Mouse (Mus musculus): ENCODE measurements around the gene Msmb. TPM values are rescaled to one million over a fixed set of nuclear protein-coding genes. Genes with fewer than 3 reads are reported as not detected.
"Not testable (repeated sequence)": the region's sequence is repeated elsewhere in the genome, so short reads cannot be mapped to it uniquely, and the experiment has no call there.

The Msmb gene
- total and polyA plus RNA-seq, 2 experiments from 2014 or later, result not detected

DNA sequence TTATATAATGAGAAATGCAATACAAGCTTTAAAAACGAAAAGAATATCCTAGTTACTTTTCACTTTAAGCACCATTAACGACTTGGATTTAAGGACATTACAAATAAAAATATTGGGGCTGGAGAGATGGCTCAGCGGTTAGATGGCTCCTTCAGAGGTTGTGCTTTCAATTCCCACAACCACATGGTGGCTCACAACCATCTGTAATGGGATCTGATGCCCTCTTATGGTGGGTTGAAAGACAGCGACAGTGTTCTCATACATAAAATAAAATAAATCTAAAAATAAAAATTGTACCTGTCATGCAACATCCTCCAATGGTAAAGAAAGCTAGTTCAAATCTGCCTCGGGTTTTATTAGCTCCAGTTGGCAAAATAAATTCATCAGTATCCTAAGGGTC, 51.7 kb downstream of the Msmb start:
- ATAC-seq (ENCODE audit: low FRiP score), result not testable (repeated sequence)

GRCm38 (mm10) chr14:32201354-32201753, 59.5 kb downstream of the Msmb start:
- H3K4me1 ChIP-seq (ENCODE audit: insufficient read depth, low read length), result peaks cover 18% of the 10 kb centered on the region; the same call in 1 of the 2 replicates
- H3K36me3 ChIP-seq (ENCODE audit: insufficient read depth, low read length), result peaks cover 15% of the 10 kb centered on the region; the same call in 1 of the 2 replicates
- 0% methylated on average over 25 of the region's 26 CpGs for WGBS
- H3K4me3 ChIP-seq (ENCODE audit: low read depth, low read length), result peak overlapping the region; percentile 99
- H3K27ac ChIP-seq (ENCODE audit: low read depth, low read length), result peak overlapping the region; percentile 27; the same call in 1 of the 2 replicates
- no peaks in the 10 kb centered on the region for H3K9me3 ChIP-seq (ENCODE audit: low read length)
- H3K27me3 ChIP-seq (ENCODE audit: insufficient read depth, low read length), result no peaks in the 10 kb centered on the region
- DNase-seq (ENCODE audit: low spot score), result peak; percentile 7
- H3K4me2 ChIP-seq (ENCODE audit: low read depth, low read length, poor library complexity, severe bottlenecking), result peak overlapping the region; percentile 50
- peak overlapping the region; percentile 87 for H3K9ac ChIP-seq (replicated peaks; ENCODE audit: low read length, poor library complexity, severe bottlenecking)
- no peak for TF ChIP-seq CTCF (IDR thresholded peaks at IDR 0.05)
- ATAC-seq (ENCODE audit: low FRiP score), result peak; percentile 38; the same call in 1 of the 2 replicates

More for the DNA sequence above, 51.7 kb downstream of the Msmb start:
- not testable (repeated sequence) for H3K4me2 ChIP-seq (ENCODE audit: low read depth, low read length, poor library complexity, severe bottlenecking); H3K9ac ChIP-seq (replicated peaks; ENCODE audit: low read length, poor library complexity, severe bottlenecking); DNase-seq (ENCODE audit: low spot score); H3K4me3 ChIP-seq (ENCODE audit: low read depth, low read length); H3K4me1 ChIP-seq (ENCODE audit: insufficient read depth, low read length); H3K27ac ChIP-seq (ENCODE audit: low read depth, low read length); H3K9me3 ChIP-seq (ENCODE audit: low read length); H3K27me3 ChIP-seq (ENCODE audit: insufficient read depth, low read length)
- peaks cover 27% of the 10 kb centered on the region for H3K36me3 ChIP-seq (ENCODE audit: insufficient read depth, low read length)
- WGBS, result 81% methylated on average over 5 of the region's 5 CpGs
- peak; percentile 36 for TF ChIP-seq CTCF (IDR thresholded peaks at IDR 0.05)

DNA sequence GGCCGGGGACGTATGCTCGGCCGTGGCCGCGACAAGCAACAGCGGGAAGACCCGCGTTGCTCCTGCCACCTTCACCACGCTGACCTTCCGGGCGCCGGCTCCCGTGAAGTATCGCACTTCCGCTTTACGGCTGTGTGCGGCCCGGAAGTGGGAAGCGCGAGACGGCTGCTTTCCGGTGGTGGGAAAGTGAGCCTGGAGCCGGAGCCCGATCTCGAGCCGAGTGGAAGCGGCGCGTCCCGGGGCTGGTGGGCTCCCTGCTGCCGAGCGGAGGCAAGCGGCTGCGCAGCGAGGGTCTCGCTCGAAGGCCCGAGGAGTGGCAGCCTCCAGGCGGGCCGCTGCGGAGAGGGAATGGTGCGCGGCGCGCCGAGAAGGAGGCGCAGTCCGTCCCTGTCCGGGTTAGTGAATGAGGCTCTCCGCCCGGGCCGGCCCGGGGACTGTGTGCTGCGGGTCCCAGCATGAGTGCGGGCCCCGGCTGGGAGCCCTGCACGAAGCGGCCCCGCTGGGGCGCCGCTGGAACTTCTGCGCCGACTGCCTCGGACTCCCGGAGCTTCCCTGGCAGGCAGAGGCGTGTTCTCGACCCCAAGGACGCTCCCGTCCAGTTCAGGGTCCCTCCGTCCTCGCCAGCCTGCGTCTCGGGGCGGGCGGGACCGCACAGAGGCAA, 60.1 kb downstream of the Msmb start, which contains the start of the genes Timm23 and Parg:
Gene Timm23, minus strand, starts transcription at position 108 of the 661 bp plus-strand sequence.
Gene Parg, plus strand, starts transcription at position 159 of the 661 bp plus-strand sequence.
- under 1% methylated on average over 75 of the region's 77 CpGs for WGBS
- no peaks in the 10 kb centered on the region for H3K27me3 ChIP-seq (ENCODE audit: insufficient read depth, low read length)
- ATAC-seq (ENCODE audit: low FRiP score) (peak; percentile 90), DNase-seq (ENCODE audit: low spot score) (peak; percentile 91)
- H3K27ac ChIP-seq (ENCODE audit: low read depth, low read length), result peak within 1 kb of the TSS; percentile 76
- peaks cover 13% of the 10 kb centered on the region; the same call in 1 of the 2 replicates for H3K36me3 ChIP-seq (ENCODE audit: insufficient read depth, low read length)
- H3K9me3 ChIP-seq (ENCODE audit: low read length), result no peaks in the 10 kb centered on the region
- peak within 1 kb of the TSS; percentile 99 for H3K4me3 ChIP-seq (ENCODE audit: low read depth, low read length)
- H3K9ac ChIP-seq (replicated peaks; ENCODE audit: low read length, poor library complexity, severe bottlenecking), result peak within 1 kb of the TSS; percentile 87
- no peak for TF ChIP-seq CTCF (IDR thresholded peaks at IDR 0.05)
- peaks cover 18% of the 10 kb centered on the region; the same call in 1 of the 2 replicates for H3K4me1 ChIP-seq (ENCODE audit: insufficient read depth, low read length)
- peak within 1 kb of the TSS; percentile 58 for H3K4me2 ChIP-seq (ENCODE audit: low read depth, low read length, poor library complexity, severe bottlenecking)

Other genes with a start within 250 kb of the Msmb start
- gene Galnt15, start 113.0 kb upstream of the Msmb start, total RNA-seq (2014; rRNA removed), result 1.9 TPM in 2 replicates
- 0.59 and 0.77 TPM in 2 replicates for gene Galnt15, start 113.0 kb upstream of the Msmb start, polyA plus RNA-seq (2015; fragmentation: Nextera tagmentation; extraction: Ambion mirVana)
- gene Oxnad1, start 56.6 kb upstream of the Msmb start, total RNA-seq (2014; rRNA removed), result 22.6 and 28.2 TPM in 2 replicates
- 17.8 and 20.0 TPM in 2 replicates for gene Oxnad1, start 56.6 kb upstream of the Msmb start, polyA plus RNA-seq (2015; fragmentation: Nextera tagmentation; extraction: Ambion mirVana)
- gene Dph3, start 56.3 kb upstream of the Msmb start, total RNA-seq (2014; rRNA removed), result 45.7 and 52.2 TPM in 2 replicates
- gene Dph3, start 56.3 kb upstream of the Msmb start, polyA plus RNA-seq (2015; fragmentation: Nextera tagmentation; extraction: Ambion mirVana), result 71.1 and 76.0 TPM in 2 replicates
- 117 and 151 TPM in 2 replicates for gene Ncoa4, start 17.8 kb downstream of the Msmb start, total RNA-seq (2014; rRNA removed)
- 80.1 and 83.4 TPM in 2 replicates for gene Ncoa4, start 17.8 kb downstream of the Msmb start, polyA plus RNA-seq (2015; fragmentation: Nextera tagmentation; extraction: Ambion mirVana)
- 107 and 113 TPM in 2 replicates for gene Timm23, start 59.9 kb downstream of the Msmb start, total RNA-seq (2014; rRNA removed)
- gene Timm23, start 59.9 kb downstream of the Msmb start, polyA plus RNA-seq (2015; fragmentation: Nextera tagmentation; extraction: Ambion mirVana), result 242 and 251 TPM in 2 replicates
- 40.7 and 45.9 TPM in 2 replicates for gene Parg, start 59.9 kb downstream of the Msmb start, total RNA-seq (2014; rRNA removed)
- gene Parg, start 59.9 kb downstream of the Msmb start, polyA plus RNA-seq (2015; fragmentation: Nextera tagmentation; extraction: Ambion mirVana), result 24.7 and 25.7 TPM in 2 replicates
- gene Ogdhl, start 180.0 kb downstream of the Msmb start, total RNA-seq (2014; rRNA removed), result 36.4 and 38.6 TPM in 2 replicates
- 25.5 and 25.8 TPM in 2 replicates for gene Ogdhl, start 180.0 kb downstream of the Msmb start, polyA plus RNA-seq (2015; fragmentation: Nextera tagmentation; extraction: Ambion mirVana)
- 1.8 TPM in 1 of 2 replicates, not detected in the other for gene 1700024G13Rik, start 246.4 kb downstream of the Msmb start, total RNA-seq (2014; rRNA removed)
- gene 1700024G13Rik, start 246.4 kb downstream of the Msmb start, polyA plus RNA-seq (2015; fragmentation: Nextera tagmentation; extraction: Ambion mirVana), result 0.67 and 0.68 TPM in 2 replicates